Comparison of ENCODE assay signal across 18 mouse cellular contexts in the genomic region with DNA sequence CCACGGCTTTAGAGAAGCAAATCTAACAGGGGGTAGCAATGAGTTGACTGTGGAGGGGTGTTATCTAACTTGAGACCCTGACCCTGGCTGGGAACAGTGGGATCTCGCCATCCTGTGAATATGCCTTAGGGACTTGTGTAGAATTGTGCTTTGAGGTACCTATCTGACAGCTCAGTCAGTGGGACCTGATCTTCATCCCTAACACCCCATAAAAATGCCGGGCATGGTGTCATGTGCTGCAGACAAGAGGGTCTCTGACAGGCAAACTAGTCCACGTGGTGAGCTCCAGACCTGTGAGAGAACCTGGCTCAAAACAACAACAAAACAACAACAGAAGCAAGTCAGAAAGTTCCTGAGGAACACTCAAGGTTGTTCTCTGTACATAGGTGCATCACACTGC. TPM values are rescaled to one million over a fixed set of nuclear protein-coding genes. Genes with fewer than 3 reads are reported as not detected.
A peak's percentile ranks its signal among the peaks of the same experiment; 100 is the strongest.
DNase-seq lines count a peak whose midpoint lies in the region; ATAC-seq and TF ChIP-seq lines count a peak whose summit lies in the region.
"Had no signal": no experiment of that assay in that cellular context is flagged by ENCODE, and none has a peak within 500 bp of the region (broad histone marks: within the 10 kb centered on the region; RNA-seq: fewer than 3 reads in every experiment).

No protein-coding gene starts in this region.

- H3K9ac ChIP-seq in heart, embryonic 13.5 days: no peak overlapping the region
- no peak overlapping the region for H3K9ac ChIP-seq in stomach, embryonic 16.5 days (ENCODE audit: low read length)
- no peak overlapping the region for H3K9ac ChIP-seq in stomach, postnatal 0 days (ENCODE audit: low read length)
- H3K9ac ChIP-seq in liver, embryonic 12.5 days: 0 out of 2 replicates have a peak overlapping the region, but pooled peaks have one; percentile 47
- H3K9ac ChIP-seq: forebrain, embryonic 13.5 days had no signal

- H3K9me3 ChIP-seq in heart, embryonic 13.5 days: no peaks in the 10 kb centered on the region
- H3K9me3 ChIP-seq in stomach, embryonic 16.5 days (replicated peaks; ENCODE audit: control insufficient read depth, low read length): no peaks in the 10 kb centered on the region
- H3K9me3 ChIP-seq in stomach, postnatal 0 days (ENCODE audit: control insufficient read depth, low read length): no peaks in the 10 kb centered on the region
- no peaks in the 10 kb centered on the region for H3K9me3 ChIP-seq in liver, embryonic 12.5 days (replicated peaks)
- H3K9me3 ChIP-seq: hindbrain, embryonic 10.5 days; midbrain, embryonic 10.5 days had no signal

- H3K4me2 ChIP-seq in heart, embryonic 13.5 days: peak overlapping the region; percentile 62
- 0 out of 2 replicates have a peak overlapping the region, but pooled peaks have one; percentile 32 for H3K4me2 ChIP-seq in stomach, embryonic 16.5 days (ENCODE audit: low read depth, low read length)
- no peak overlapping the region for H3K4me2 ChIP-seq in stomach, postnatal 0 days (replicated peaks; ENCODE audit: low read depth)
- H3K4me2 ChIP-seq in liver, embryonic 12.5 days: peak overlapping the region; percentile 70
- H3K4me2 ChIP-seq: forebrain, embryonic 13.5 days had no signal

- H3K27me3 ChIP-seq in heart, embryonic 13.5 days (replicated peaks): peaks cover 7% of the 10 kb centered on the region; the same call in 1 of the 2 replicates
- H3K27me3 ChIP-seq in stomach, embryonic 16.5 days (ENCODE audit: control insufficient read depth, insufficient read depth, low read length): no peaks in the 10 kb centered on the region
- H3K27me3 ChIP-seq in stomach, postnatal 0 days (ENCODE audit: control insufficient read depth, insufficient read depth, low read length): no peaks in the 10 kb centered on the region; the same call in 1 of the 2 replicates
- peaks cover 24% of the 10 kb centered on the region; the same call in 1 of the 2 replicates for H3K27me3 ChIP-seq in liver, embryonic 12.5 days (replicated peaks)
- H3K27me3 ChIP-seq: forebrain, embryonic 13.5 days had no signal

- H3K36me3 ChIP-seq in heart, embryonic 13.5 days: no peaks in the 10 kb centered on the region
- no peaks in the 10 kb centered on the region for H3K36me3 ChIP-seq in stomach, embryonic 16.5 days (ENCODE audit: control insufficient read depth, insufficient read depth, low read length)
- H3K36me3 ChIP-seq in stomach, postnatal 0 days (ENCODE audit: control insufficient read depth, insufficient read depth, low read length): no peaks in the 10 kb centered on the region
- H3K36me3 ChIP-seq in liver, embryonic 12.5 days: no peaks in the 10 kb centered on the region
- H3K36me3 ChIP-seq: hindbrain, embryonic 10.5 days; midbrain, embryonic 10.5 days had no signal

- H3K27ac ChIP-seq in heart, embryonic 13.5 days (replicated peaks): no peak overlapping the region
- no peak overlapping the region for H3K27ac ChIP-seq in stomach, embryonic 16.5 days (ENCODE audit: low read length)
- H3K27ac ChIP-seq in stomach, postnatal 0 days (replicated peaks): no peak overlapping the region
- H3K27ac ChIP-seq in liver, embryonic 12.5 days: peak overlapping the region; percentile 61; the same call in 1 of the 2 replicates
- H3K27ac ChIP-seq: forebrain, embryonic 13.5 days; hindbrain, embryonic 10.5 days; midbrain, embryonic 10.5 days had no signal

- DNase-seq in heart, adult 18-20 months: no peak
- DNase-seq in stomach, postnatal 0 days (ENCODE audit: low spot score): no peak
- DNase-seq in embryo, embryonic 9.5 days (ENCODE audit: extremely low spot score): no peak
- DNase-seq in c-Kit-positive CD71-positive TER-119-positive erythroid progenitor cells, embryonic 14.5 days (ENCODE audit: low spot score): no peak
- DNase-seq: cerebellum, adult 18-20 months; cerebellum, postnatal 25 days; gastrocnemius, postnatal 25 days; retina, postnatal 1 day had no signal

- no peak overlapping the region; the same call in 1 of the 2 replicates for H3K4me3 ChIP-seq in heart, embryonic 13.5 days
- no peak overlapping the region for H3K4me3 ChIP-seq in stomach, embryonic 16.5 days (replicated peaks; ENCODE audit: low read length)
- no peak overlapping the region for H3K4me3 ChIP-seq in stomach, postnatal 0 days (ENCODE audit: low read depth, low read length)
- no peak overlapping the region for H3K4me3 ChIP-seq in liver, embryonic 12.5 days
- H3K4me3 ChIP-seq: forebrain, embryonic 13.5 days; hindbrain, embryonic 10.5 days; midbrain, embryonic 10.5 days had no signal

- H3K4me1 ChIP-seq in heart, embryonic 13.5 days: peaks cover 17% of the 10 kb centered on the region
- H3K4me1 ChIP-seq in stomach, embryonic 16.5 days (ENCODE audit: control insufficient read depth, insufficient read depth, low read length): peaks cover 8% of the 10 kb centered on the region; the same call in 1 of the 2 replicates
- 0 out of 2 replicates have a peak, but pooled peaks cover 2% of the 10 kb centered on the region for H3K4me1 ChIP-seq in stomach, postnatal 0 days (replicated peaks; ENCODE audit: control insufficient read depth, insufficient read depth)
- H3K4me1 ChIP-seq in liver, embryonic 12.5 days: peaks cover 20% of the 10 kb centered on the region

- TF ChIP-seq CTCF in stomach, postnatal 0 days (IDR thresholded peaks at IDR 0.05; ENCODE audit: low read depth): no peak

- WGBS in heart, embryonic 13.5 days: 41% methylated on average over 4 of the region's 4 CpGs
- WGBS in stomach, embryonic 16.5 days: 75% methylated on average over 4 of the region's 4 CpGs
- 76% methylated on average over 4 of the region's 4 CpGs for WGBS in stomach, postnatal 0 days
- WGBS in liver, embryonic 12.5 days (ENCODE audit: insufficient replicate concordance): 68% methylated on average over 4 of the region's 4 CpGs

- ATAC-seq in heart, embryonic 13.5 days (ENCODE audit: extremely low read depth, insufficient number of reproducible peaks, low FRiP score, low TSS enrichment): no peak
- ATAC-seq in stomach, embryonic 16.5 days (ENCODE audit: insufficient read depth, low FRiP score): no peak
- ATAC-seq in stomach, postnatal 0 days (ENCODE audit: low FRiP score, low TSS enrichment): no peak
- ATAC-seq in liver, embryonic 12.5 days: no peak
- ATAC-seq: forebrain, embryonic 13.5 days had no signal

- no peak for TF ChIP-seq EP300 in stomach, postnatal 0 days (optimal IDR thresholded peaks at IDR 0.05)

RNA-seq across cellular contexts. Expression of a gene that starts 27.4 kb away (rescaled TPM):
- 4.9 and 8.8 TPM in 2 replicates for polyA plus RNA-seq in heart, embryonic 13.5 days (2015; fragmentation: Nextera tagmentation; extraction: Ambion mirVana)
- total RNA-seq in heart, adult 18-20 months (2021): 1 to 10 TPM; 1.0 to 3.4 TPM
- 0.74 and 1.3 TPM in 2 replicates for polyA plus RNA-seq in stomach, embryonic 16.5 days (2015; fragmentation: Nextera tagmentation; extraction: Ambion mirVana)
- polyA plus RNA-seq in stomach, postnatal 0 days (2015; fragmentation: Nextera tagmentation; extraction: Ambion mirVana): 0.15 and 0.22 TPM in 2 replicates
- 28.9 and 29.0 TPM in 2 replicates for polyA plus RNA-seq in liver, embryonic 12.5 days (2016; fragmentation: Nextera tagmentation; extraction: Ambion mirVana)

RNA-seq across cellular contexts. Expression of a gene that starts 34.9 kb away (rescaled TPM):
- polyA plus RNA-seq in heart, embryonic 13.5 days (2015; fragmentation: Nextera tagmentation; extraction: Ambion mirVana): not detected in 2 replicates
- not detected for total RNA-seq in heart, adult 18-20 months (2021)
- polyA plus RNA-seq in stomach, embryonic 16.5 days (2015; fragmentation: Nextera tagmentation; extraction: Ambion mirVana): not detected in 2 replicates
- polyA plus RNA-seq in stomach, postnatal 0 days (2015; fragmentation: Nextera tagmentation; extraction: Ambion mirVana): not detected in 2 replicates
- not detected in 2 replicates for polyA plus RNA-seq in liver, embryonic 12.5 days (2016; fragmentation: Nextera tagmentation; extraction: Ambion mirVana)
- total RNA-seq: adrenal gland, postnatal 36 days; gastrocnemius, postnatal 25 days; layer of hippocampus, postnatal 25 days had no signal
- polyA plus RNA-seq: forebrain, embryonic 13.5 days; hindbrain, embryonic 10.5 days; kidney, embryonic 16.5 days; midbrain, embryonic 10.5 days; neural tube, embryonic 11.5 days had no signal
